Mouse (Mus musculus): Measurements from ENCODE around the gene Pla2g1b. TPM values are rescaled to one million over a fixed set of nuclear protein-coding genes. Genes with fewer than 3 reads are reported as not detected.
"Not testable (repeated sequence)": the region's sequence is repeated elsewhere in the genome, so short reads cannot be mapped to it uniquely, and the experiment has no call there.

Pla2g1b gene
- polyA plus RNA-seq, 1 experiment from 2014 or later: not detected

GRCm38 (mm10) chr5:115489699-115490637 is 23.9 kb downstream of the Pla2g1b start:
- ATAC-seq (ENCODE audit: low FRiP score, low read depth): peak; percentile 81
- Histone ChIP-seq H3K4me2 (replicated peaks) (peak overlapping the region; percentile 67), H3K36me3 (no peaks in the 10 kb centered on the region), H3K27me3 (replicated peaks) (no peaks in the 10 kb centered on the region), H3K9ac (peak overlapping the region; percentile 80), H3K9me3 (no peaks in the 10 kb centered on the region), H3K4me1 (peaks cover 16% of the 10 kb centered on the region), H3K4me3 (peak overlapping the region; percentile 35), H3K27ac (peak overlapping the region; percentile 100)
- under 1% methylated on average over 50 of the region's 50 CpGs for WGBS

GRCm38 (mm10) chr5:115490638-115491000 is 24.6 kb downstream of the Pla2g1b start:
- no peak overlapping the region for H3K9ac ChIP-seq
- 10% methylated on average over 8 of the region's 8 CpGs for WGBS

GRCm38 (mm10) chr5:115491076-115491475 is 25.0 kb downstream of the Pla2g1b start:
- H3K27ac ChIP-seq: no peak overlapping the region
- H3K9me3 ChIP-seq: no peaks in the 10 kb centered on the region
- H3K4me2 ChIP-seq (replicated peaks): peak overlapping the region; percentile 67
- H3K4me1 ChIP-seq: peaks cover 16% of the 10 kb centered on the region
- WGBS: 34% methylated on average over 5 of the region's 5 CpGs
- no peaks in the 10 kb centered on the region for H3K36me3 ChIP-seq
- no peak overlapping the region for H3K9ac ChIP-seq
- no peaks in the 10 kb centered on the region for H3K27me3 ChIP-seq (replicated peaks)
- no peak overlapping the region for H3K4me3 ChIP-seq
- ATAC-seq (ENCODE audit: low FRiP score, low read depth): no peak

More at GRCm38 (mm10) chr5:115490638-115491000, 24.6 kb downstream of the Pla2g1b start:
- H3K27ac ChIP-seq: no peak overlapping the region
- H3K27me3 ChIP-seq (replicated peaks): no peaks in the 10 kb centered on the region
- no peak for ATAC-seq (ENCODE audit: low FRiP score, low read depth)
- peak overlapping the region; percentile 67 for H3K4me2 ChIP-seq (replicated peaks)
- no peaks in the 10 kb centered on the region for H3K36me3 ChIP-seq
- H3K9me3 ChIP-seq: no peaks in the 10 kb centered on the region
- peaks cover 16% of the 10 kb centered on the region for H3K4me1 ChIP-seq
- no peak overlapping the region for H3K4me3 ChIP-seq

DNA sequence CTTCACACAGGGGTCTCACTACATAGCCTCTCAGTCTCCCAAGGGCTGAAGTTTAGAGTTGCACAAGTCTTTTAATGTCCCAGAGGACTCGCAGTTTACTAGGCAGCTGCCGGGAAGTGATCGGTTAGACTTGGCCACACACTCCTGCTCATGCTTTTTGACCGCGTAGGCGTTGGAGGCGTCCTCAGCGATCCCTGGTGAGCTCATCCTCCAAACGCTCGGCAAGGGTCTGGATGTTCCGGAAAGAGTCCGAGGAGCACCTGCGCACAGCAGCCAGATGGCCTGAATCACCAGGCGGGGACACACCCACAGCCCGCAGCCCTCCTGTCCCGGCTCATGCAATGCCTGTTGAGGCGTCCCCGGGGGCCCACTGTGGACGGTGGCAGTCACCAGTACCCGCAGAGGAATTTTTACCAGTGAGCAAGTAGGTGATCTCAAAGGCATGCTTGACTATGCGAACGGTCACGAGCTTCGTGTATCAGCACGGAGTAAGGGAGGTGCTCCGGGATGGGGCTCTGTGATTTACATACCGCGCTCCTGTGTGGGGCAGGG is 25.8 kb downstream of the Pla2g1b start:
- Histone ChIP-seq H3K27ac (no peak overlapping the region), H3K9ac (peak overlapping the region; percentile 40; the same call in 1 of the 2 replicates), H3K4me2 (replicated peaks) (peak overlapping the region; percentile 67), H3K4me3 (no peak overlapping the region), H3K9me3 (no peaks in the 10 kb centered on the region), H3K27me3 (replicated peaks) (no peaks in the 10 kb centered on the region), H3K4me1 (peaks cover 16% of the 10 kb centered on the region), H3K36me3 (no peaks in the 10 kb centered on the region)
- ATAC-seq (ENCODE audit: low FRiP score, low read depth): no peak
- 5% methylated on average over 28 of the region's 28 CpGs for WGBS

GRCm38 (mm10) chr5:115492711-115493335 is 26.8 kb downstream of the Pla2g1b start:
- H3K4me1 ChIP-seq: peaks cover 16% of the 10 kb centered on the region
- no peaks in the 10 kb centered on the region for H3K36me3 ChIP-seq
- no peak for ATAC-seq (ENCODE audit: low FRiP score, low read depth)
- no peaks in the 10 kb centered on the region for H3K27me3 ChIP-seq (replicated peaks)
- H3K27ac ChIP-seq: no peak overlapping the region
- H3K9ac ChIP-seq: no peak overlapping the region
- 82% methylated on average over 6 of the region's 6 CpGs for WGBS
- no peaks in the 10 kb centered on the region for H3K9me3 ChIP-seq
- H3K4me2 ChIP-seq (replicated peaks): no peak overlapping the region
- H3K4me3 ChIP-seq: no peak overlapping the region

- no peaks in the 10 kb centered on the region for H3K27me3 ChIP-seq (replicated peaks)
- H3K4me3 ChIP-seq: no peak overlapping the region
- peaks cover 16% of the 10 kb centered on the region for H3K4me1 ChIP-seq
- no peak for ATAC-seq (ENCODE audit: low FRiP score, low read depth)
- no peaks in the 10 kb centered on the region for H3K36me3 ChIP-seq
- no peaks in the 10 kb centered on the region for H3K9me3 ChIP-seq
- 72% methylated on average over 5 of the region's 5 CpGs for WGBS
- no peak overlapping the region for H3K27ac ChIP-seq
- H3K4me2 ChIP-seq (replicated peaks): no peak overlapping the region
- no peak overlapping the region for H3K9ac ChIP-seq
These were observed 27.4 kb downstream of the Pla2g1b start for GRCm38 (mm10) chr5:115493441-115493840.

GRCm38 (mm10) chr5:115495618-115496017 is 29.6 kb downstream of the Pla2g1b start:
- WGBS: 78% methylated on average over 3 of the region's 3 CpGs
- not testable (repeated sequence) for H3K27ac ChIP-seq; H3K9ac ChIP-seq; H3K36me3 ChIP-seq; H3K4me3 ChIP-seq; H3K27me3 ChIP-seq (replicated peaks); ATAC-seq (ENCODE audit: low FRiP score, low read depth); H3K9me3 ChIP-seq; H3K4me2 ChIP-seq (replicated peaks)
- peaks cover 15% of the 10 kb centered on the region for H3K4me1 ChIP-seq

DNA sequence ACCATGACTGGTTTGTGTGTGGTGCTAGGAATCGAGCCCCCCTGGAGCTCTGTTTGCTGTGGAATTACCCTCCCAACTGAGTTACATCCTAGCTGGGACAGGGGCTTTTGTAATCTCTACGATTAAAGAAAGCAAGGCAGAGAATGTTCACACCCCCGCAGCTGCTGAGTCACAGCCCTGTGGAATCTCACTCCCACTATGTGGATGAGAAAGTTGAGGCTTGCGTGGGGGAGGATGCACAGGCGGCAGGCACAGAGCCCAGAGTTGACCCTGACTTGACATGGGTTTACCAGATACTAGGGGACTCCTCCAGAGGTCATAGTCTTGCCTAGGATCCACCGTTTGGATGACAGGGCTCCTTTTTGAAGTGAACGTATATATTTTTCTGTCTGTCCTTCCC is 31.0 kb downstream of the Pla2g1b start:
- 83% methylated on average over 7 of the region's 7 CpGs for WGBS
- Histone ChIP-seq H3K27ac (no peak overlapping the region), H3K36me3 (no peaks in the 10 kb centered on the region), H3K9me3 (no peaks in the 10 kb centered on the region), H3K9ac (no peak overlapping the region), H3K27me3 (replicated peaks) (no peaks in the 10 kb centered on the region), H3K4me2 (replicated peaks) (no peak overlapping the region), H3K4me1 (peaks cover 3% of the 10 kb centered on the region), H3K4me3 (no peak overlapping the region)
- no peak for ATAC-seq (ENCODE audit: low FRiP score, low read depth)

- 57% methylated on average over 9 of the region's 9 CpGs for WGBS
- Histone ChIP-seq H3K36me3 (no peaks in the 10 kb centered on the region), H3K27me3 (replicated peaks) (no peaks in the 10 kb centered on the region), H3K4me3 (no peak overlapping the region), H3K4me2 (replicated peaks) (no peak overlapping the region), H3K9me3 (no peaks in the 10 kb centered on the region), H3K9ac (no peak overlapping the region), H3K4me1 (no peaks in the 10 kb centered on the region), H3K27ac (no peak overlapping the region)
- no peak for ATAC-seq (ENCODE audit: low FRiP score, low read depth)
These were observed 32.5 kb downstream of the Pla2g1b start for GRCm38 (mm10) chr5:115498307-115499240.

DNA sequence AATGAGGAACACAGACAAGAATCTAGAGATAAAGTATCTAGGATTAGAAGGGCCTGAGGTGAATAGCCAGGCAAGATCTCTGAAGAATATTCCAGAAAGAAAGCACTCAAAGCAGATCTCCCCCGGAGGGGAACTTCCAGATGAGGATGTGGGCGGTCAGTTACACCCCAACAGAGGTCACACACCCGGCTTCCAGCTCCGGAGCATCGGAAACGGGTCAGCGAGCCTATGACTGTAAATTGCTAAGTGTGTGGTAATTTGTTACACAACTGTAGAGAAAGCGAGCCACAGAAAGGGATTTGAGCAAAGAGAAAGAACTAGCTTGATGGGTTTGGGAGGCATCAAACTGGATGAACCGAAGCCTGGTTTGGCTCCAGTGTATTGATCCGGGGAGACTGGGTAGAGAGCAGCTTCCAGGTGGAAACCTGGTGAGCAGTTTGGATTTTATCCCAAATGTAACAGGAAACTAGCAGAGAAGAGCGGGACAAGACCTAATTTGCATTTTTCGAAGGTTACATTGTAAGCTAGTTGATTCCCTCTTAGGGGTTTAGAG is 34.4 kb downstream of the Pla2g1b start:
- Histone ChIP-seq H3K4me1 (no peaks in the 10 kb centered on the region), H3K9me3 (no peaks in the 10 kb centered on the region), H3K4me3 (no peak overlapping the region), H3K9ac (no peak overlapping the region), H3K27me3 (replicated peaks) (no peaks in the 10 kb centered on the region), H3K4me2 (replicated peaks) (no peak overlapping the region), H3K27ac (no peak overlapping the region), H3K36me3 (no peaks in the 10 kb centered on the region)
- WGBS: 85% methylated on average over 12 of the region's 12 CpGs
- ATAC-seq (ENCODE audit: low FRiP score, low read depth): no peak

GRCm38 (mm10) chr5:115503035-115503434 is 37.0 kb downstream of the Pla2g1b start:
- H3K4me1 ChIP-seq: peaks cover 11% of the 10 kb centered on the region
- no peaks in the 10 kb centered on the region for H3K27me3 ChIP-seq (replicated peaks)
- H3K4me3 ChIP-seq: no peak overlapping the region
- H3K9ac ChIP-seq: no peak overlapping the region
- no peak overlapping the region for H3K4me2 ChIP-seq (replicated peaks)
- H3K36me3 ChIP-seq: no peaks in the 10 kb centered on the region
- no peak for ATAC-seq (ENCODE audit: low FRiP score, low read depth)
- H3K9me3 ChIP-seq: no peaks in the 10 kb centered on the region
- H3K27ac ChIP-seq: no peak overlapping the region
- whole genome bisulfite sequencing: 65% methylated on average over 12 of the region's 12 CpGs
